Mouse (Mus musculus) stomach, embryonic 16.5 days (tissue): Measurements from ENCODE around the gene Gm28308. TPM values are rescaled to one million over a fixed set of nuclear protein-coding genes. Genes with fewer than 3 reads are reported as not detected.

Source experiments
- ATAC-seq: fragments of 200-750 bp; cut with Nextera tagmentation; 2 replicates; pipeline ENCODE4 v1.8.0; 2017; ENCODE audit warnings: moderate number of reproducible peaks, moderate TSS enrichment; ENCODE audit not compliant: insufficient read depth, low FRiP score
- H3K27ac ChIP-seq: fragments of 300-500 bp; sonication (generic); 2 replicates; pipeline ENCODE4 v1.5.1; 2014; ENCODE audit warnings: low read length
- H3K27me3 ChIP-seq: fragments of 300-500 bp; sonication (generic); 2 replicates; pipeline ENCODE4 v1.6.1; 2014; ENCODE audit warnings: low read length, control low read depth, mixed read lengths; ENCODE audit not compliant: control insufficient read depth, insufficient read depth
- H3K36me3 ChIP-seq: fragments of 300-500 bp; sonication (generic); 2 replicates; pipeline ENCODE4 v1.6.1; 2014; ENCODE audit warnings: low read length; ENCODE audit not compliant: control insufficient read depth, insufficient read depth
- H3K4me1 ChIP-seq: fragments of 300-500 bp; sonication (generic); 2 replicates; pipeline ENCODE4 v1.6.1; 2014; ENCODE audit warnings: low read length, control low read depth, mixed read lengths; ENCODE audit not compliant: control insufficient read depth, insufficient read depth
- H3K4me2 ChIP-seq: fragments of 300-500 bp; sonication (generic); 2 replicates; pipeline ENCODE4 v1.6.1; 2014; ENCODE audit warnings: low read depth, low read length, mixed read lengths
- H3K4me3 ChIP-seq: fragments of 300-500 bp; sonication (generic); replicated peaks from 2 replicates; pipeline ENCODE4 v1.5.1; 2014; ENCODE audit warnings: mild to moderate bottlenecking, low read length
- H3K9ac ChIP-seq: fragments of 300-500 bp; sonication (generic); 2 replicates; pipeline ENCODE4 v1.6.1; 2014; ENCODE audit warnings: low read length
- H3K9me3 ChIP-seq: fragments of 300-500 bp; sonication (generic); replicated peaks from 2 replicates; pipeline ENCODE4 v1.6.1; 2016; ENCODE audit warnings: low read length, control low read depth; ENCODE audit not compliant: control insufficient read depth
- WGBS: fragments of 180-500 bp; shearing (Covaris S2); extraction: QIAGEN DNeasy Blood & Tissue Kit; methylation state at CpG from one replicate; pipeline ENCODE4 v1.1.7; 2014; 5-methylcytosine and 5-hydroxymethylcytosine counted together
- polyA plus RNA-seq: library from polyadenylated mRNA; unstranded; fragments of >200 nt; fragmentation: Nextera tagmentation; extraction: Ambion mirVana; gene quantifications from 2 replicates; pipeline ENCODE4 v1.2.1, GENCODE M21; 2015

Gene Gm28308
- polyA plus RNA-seq, 1 experiment from 2014 or later, result not detected

DNA sequence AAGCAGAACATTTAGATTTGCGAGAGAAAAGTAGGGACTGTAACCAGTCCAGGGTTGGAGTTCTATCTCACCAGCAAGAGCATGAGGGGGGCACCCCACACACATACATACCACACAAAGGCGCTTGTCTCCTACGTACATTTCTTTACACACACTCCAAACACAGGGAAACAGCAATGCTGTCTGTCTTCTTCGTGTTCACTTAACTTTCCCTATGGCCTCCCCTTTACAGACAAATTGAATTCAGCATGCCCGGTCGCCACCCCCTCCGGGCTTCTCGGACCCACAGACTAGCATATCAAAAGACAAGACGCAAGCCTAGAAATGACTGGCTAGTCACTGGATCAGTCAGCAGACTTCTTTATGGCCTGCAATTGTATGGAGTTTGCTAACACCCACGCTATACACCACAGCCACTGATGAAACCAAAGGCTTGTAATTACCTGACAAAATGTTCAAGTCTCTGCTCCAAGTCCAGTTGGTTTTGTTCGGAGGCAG lies 32.9 kb downstream of the Gm28308 start:
- H3K9me3 ChIP-seq, result no peaks in the 10 kb centered on the region
- H3K9ac ChIP-seq, result peak overlapping the region; percentile 91
- peak overlapping the region; percentile 98 for H3K27ac ChIP-seq
- peak overlapping the region; percentile 71 for H3K4me2 ChIP-seq
- 24% methylated on average over 11 of the region's 11 CpGs for WGBS
- H3K27me3 ChIP-seq, result no peaks in the 10 kb centered on the region
- peak overlapping the region; percentile 60 for H3K4me3 ChIP-seq
- H3K36me3 ChIP-seq, result no peaks in the 10 kb centered on the region
- peaks cover 33% of the 10 kb centered on the region for H3K4me1 ChIP-seq
- no peak for ATAC-seq

DNA sequence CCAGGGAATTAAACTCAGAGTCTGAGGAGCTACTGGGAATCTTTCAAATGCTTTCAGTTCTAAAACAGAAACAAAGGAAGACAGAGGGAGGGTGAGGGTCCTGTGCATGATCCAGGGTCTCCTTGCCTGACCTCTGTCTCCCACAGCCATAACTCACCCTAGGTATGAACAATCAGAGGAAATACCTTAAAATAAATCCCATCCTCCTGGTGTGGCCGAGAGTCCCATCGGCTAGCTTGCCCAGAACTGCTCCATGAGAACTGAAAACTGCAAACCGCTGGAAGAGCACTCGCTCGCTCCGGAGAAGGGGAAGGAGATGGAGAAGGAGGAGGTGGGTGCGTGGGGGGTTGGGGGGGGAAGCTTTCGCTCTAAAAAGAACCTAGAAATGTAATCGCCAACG lies 33.4 kb downstream of the Gm28308 start:
- Histone ChIP-seq H3K36me3 (no peaks in the 10 kb centered on the region), H3K4me2 (peak overlapping the region; percentile 71), H3K9ac (peak overlapping the region; percentile 91), H3K27ac (peak overlapping the region; percentile 98), H3K4me3 (peak overlapping the region; percentile 60), H3K9me3 (no peaks in the 10 kb centered on the region), H3K4me1 (peaks cover 30% of the 10 kb centered on the region), H3K27me3 (no peaks in the 10 kb centered on the region)
- 13% methylated on average over 10 of the region's 10 CpGs for WGBS
- ATAC-seq, result no peak

DNA sequence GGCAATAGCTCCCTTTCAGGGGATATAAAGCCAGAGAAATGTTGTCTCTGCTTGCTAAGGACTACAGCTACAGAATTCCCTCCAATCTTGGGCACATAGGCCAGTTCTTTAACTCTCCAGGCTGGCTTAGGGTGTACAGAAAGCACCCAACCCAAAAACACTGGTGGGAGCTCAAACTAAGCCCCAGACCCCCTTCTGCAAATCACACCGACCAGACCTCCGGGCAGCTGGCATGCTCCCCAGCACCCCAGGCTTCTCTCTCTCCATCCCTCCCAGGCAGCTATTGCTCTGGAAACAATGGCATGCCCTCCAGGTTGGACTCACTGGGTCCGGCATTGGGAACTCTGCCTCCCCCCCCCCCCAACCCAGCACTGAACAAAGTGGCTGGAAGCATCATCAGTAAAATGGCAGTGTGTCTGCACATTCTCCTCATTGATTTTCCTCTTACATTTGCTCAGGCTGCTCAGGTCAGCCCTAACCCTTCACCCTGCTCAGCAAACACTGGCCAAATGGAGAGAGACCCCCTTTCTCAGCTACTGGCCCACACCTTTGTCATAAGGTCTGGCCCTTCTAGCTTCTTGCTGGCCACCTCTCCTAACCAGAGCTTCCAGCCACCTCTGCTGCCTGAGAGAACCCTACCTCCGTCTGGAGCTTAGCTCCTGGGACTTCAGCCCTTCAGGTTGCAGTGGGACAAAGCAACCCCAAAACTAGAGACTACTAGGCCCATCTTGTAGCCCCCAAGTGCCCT lies 34.0 kb downstream of the Gm28308 start:
- Histone ChIP-seq H3K36me3 (no peaks in the 10 kb centered on the region), H3K4me1 (peaks cover 24% of the 10 kb centered on the region), H3K27ac (peak overlapping the region; percentile 98), H3K4me2 (peak overlapping the region; percentile 71), H3K27me3 (no peaks in the 10 kb centered on the region), H3K4me3 (peak overlapping the region; percentile 60), H3K9me3 (no peaks in the 10 kb centered on the region), H3K9ac (peak overlapping the region; percentile 91)
- WGBS, result 17% methylated on average over 4 of the region's 4 CpGs
- ATAC-seq, result no peak

DNA sequence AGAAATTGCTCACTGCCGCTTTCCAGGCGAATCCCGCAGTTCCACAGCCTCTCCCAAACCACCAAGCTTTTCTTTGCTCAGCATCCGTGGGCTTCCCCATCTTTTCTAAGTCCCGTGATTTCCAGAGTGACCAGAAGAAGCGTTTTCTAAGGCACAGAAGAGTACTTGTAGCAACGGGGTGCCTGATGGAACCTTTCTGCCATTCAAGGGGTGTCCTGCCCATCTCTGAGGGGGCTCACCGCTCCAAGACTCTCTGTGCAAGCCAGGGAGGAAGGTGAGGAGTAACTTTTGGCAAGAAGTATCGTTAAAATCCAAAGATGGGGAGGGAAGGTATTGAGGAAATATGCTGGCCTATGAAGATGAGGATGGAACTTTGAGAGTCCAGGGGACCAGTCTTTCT lies 35.3 kb downstream of the Gm28308 start:
- WGBS, result 16% methylated on average over 9 of the region's 9 CpGs

DNA sequence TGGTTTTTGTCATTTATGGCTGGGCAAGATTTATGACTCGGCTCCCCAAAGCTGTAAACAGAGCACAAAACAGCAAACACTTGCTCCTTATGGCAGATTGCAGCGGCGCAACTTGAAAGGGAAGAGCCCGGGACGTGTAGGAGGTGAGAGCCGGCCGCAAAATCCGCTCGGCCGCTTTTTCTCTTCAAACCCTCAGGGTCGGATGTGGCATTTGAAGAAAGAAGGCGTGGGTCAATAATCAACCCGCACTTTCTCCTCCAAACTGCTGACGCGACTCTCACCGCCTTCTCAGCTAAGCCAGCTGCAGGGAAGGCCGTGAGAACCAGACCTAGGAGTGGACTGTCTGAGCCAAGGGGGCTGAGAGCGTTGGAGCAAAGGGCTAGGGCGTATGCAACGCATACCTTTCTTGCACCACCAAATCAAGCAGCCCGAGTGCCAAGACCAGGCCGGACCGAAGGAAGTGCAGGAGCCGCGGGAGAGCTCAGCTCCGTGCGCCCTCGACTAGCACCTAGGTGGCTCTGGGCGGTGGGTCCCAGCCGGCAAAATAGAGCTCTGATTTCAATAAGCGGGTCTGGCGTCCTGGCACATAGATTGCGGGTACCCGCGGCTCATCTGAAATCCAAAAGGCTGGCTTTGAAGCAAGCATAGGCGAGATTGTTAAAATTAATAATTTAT lies 35.9 kb downstream of the Gm28308 start, which contains the start of gene 5730596B20Rik:
Gene 5730596B20Rik, plus strand, starts transcription at position 438 of the 675 bp plus-strand sequence.
- H3K4me3 ChIP-seq, result peak within 1 kb of the TSS; percentile 60
- H3K4me1 ChIP-seq, result peaks cover 20% of the 10 kb centered on the region
- 2% methylated on average over 36 of the region's 36 CpGs for WGBS
- peak within 1 kb of the TSS; percentile 91 for H3K9ac ChIP-seq
- ATAC-seq, result no peak
- H3K36me3 ChIP-seq, result no peaks in the 10 kb centered on the region
- H3K27me3 ChIP-seq, result no peaks in the 10 kb centered on the region
- peak within 1 kb of the TSS; percentile 98 for H3K27ac ChIP-seq
- H3K4me2 ChIP-seq, result peak within 1 kb of the TSS; percentile 71
- H3K9me3 ChIP-seq, result no peaks in the 10 kb centered on the region

More for the DNA sequence above, 35.3 kb downstream of the Gm28308 start:
- peak overlapping the region; percentile 60 for H3K4me3 ChIP-seq
- H3K36me3 ChIP-seq, result no peaks in the 10 kb centered on the region
- no peak for ATAC-seq
- H3K9ac ChIP-seq, result peak overlapping the region; percentile 91
- H3K27ac ChIP-seq, result peak overlapping the region; percentile 98
- H3K9me3 ChIP-seq, result no peaks in the 10 kb centered on the region
- no peaks in the 10 kb centered on the region for H3K27me3 ChIP-seq
- H3K4me2 ChIP-seq, result peak overlapping the region; percentile 71
- H3K4me1 ChIP-seq, result peaks cover 17% of the 10 kb centered on the region

DNA sequence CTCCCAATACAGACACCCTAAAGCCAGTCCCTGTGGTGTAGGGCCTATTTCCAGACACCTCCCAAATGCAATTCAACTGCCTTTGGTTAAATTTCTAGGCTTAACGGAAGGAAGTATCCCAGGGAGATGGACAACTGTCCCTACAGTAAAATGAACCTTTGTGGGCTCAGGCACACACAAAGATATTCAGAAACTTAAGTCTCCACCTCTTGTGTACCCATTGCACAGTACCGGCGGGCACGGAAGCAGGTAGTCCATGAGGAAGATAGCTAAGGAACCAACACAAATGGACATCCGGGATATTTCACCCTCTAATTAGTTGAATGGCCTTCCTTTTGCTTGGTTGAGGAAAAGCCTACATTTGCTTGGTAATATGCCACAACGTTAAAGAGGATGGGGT lies 36.7 kb downstream of the Gm28308 start:
- H3K36me3 ChIP-seq, result no peaks in the 10 kb centered on the region
- H3K9me3 ChIP-seq, result no peaks in the 10 kb centered on the region
- H3K27me3 ChIP-seq, result no peaks in the 10 kb centered on the region
- peak overlapping the region; percentile 71 for H3K4me2 ChIP-seq
- peak overlapping the region; percentile 91 for H3K9ac ChIP-seq
- no peak for ATAC-seq
- H3K4me1 ChIP-seq, result peaks cover 21% of the 10 kb centered on the region
- WGBS, result 4% methylated on average over 6 of the region's 6 CpGs
- peak overlapping the region; percentile 60 for H3K4me3 ChIP-seq
- H3K27ac ChIP-seq, result peak overlapping the region; percentile 98

DNA sequence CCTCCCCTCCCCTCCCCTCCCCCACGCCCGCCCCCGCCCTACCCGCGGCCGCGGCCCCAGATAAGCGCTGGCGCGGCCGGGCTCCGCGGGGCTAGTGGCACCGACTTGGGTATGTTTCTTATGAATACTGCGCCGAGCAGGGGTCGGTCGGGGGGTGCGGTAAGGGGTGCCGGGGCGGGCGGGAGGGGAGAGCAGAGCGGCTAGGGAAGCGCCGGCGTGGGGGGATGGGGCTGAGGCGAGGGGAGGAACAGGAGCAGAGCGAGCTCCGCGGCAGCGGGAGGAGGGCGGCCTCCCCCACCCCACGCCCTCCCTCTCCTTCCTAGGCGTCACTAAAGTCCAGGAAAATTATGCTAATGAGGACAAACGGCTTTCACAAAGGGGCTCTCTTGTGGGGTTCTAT lies 37.3 kb downstream of the Gm28308 start:
- Histone ChIP-seq H3K9me3 (no peaks in the 10 kb centered on the region), H3K27ac (peak overlapping the region; percentile 98), H3K4me3 (peak overlapping the region; percentile 60), H3K36me3 (no peaks in the 10 kb centered on the region), H3K9ac (peak overlapping the region; percentile 91), H3K4me2 (peak overlapping the region; percentile 71), H3K4me1 (peaks cover 21% of the 10 kb centered on the region), H3K27me3 (no peaks in the 10 kb centered on the region)
- ATAC-seq, result peak; percentile 54
- WGBS, result under 1% methylated on average over 17 of the region's 35 CpGs

DNA sequence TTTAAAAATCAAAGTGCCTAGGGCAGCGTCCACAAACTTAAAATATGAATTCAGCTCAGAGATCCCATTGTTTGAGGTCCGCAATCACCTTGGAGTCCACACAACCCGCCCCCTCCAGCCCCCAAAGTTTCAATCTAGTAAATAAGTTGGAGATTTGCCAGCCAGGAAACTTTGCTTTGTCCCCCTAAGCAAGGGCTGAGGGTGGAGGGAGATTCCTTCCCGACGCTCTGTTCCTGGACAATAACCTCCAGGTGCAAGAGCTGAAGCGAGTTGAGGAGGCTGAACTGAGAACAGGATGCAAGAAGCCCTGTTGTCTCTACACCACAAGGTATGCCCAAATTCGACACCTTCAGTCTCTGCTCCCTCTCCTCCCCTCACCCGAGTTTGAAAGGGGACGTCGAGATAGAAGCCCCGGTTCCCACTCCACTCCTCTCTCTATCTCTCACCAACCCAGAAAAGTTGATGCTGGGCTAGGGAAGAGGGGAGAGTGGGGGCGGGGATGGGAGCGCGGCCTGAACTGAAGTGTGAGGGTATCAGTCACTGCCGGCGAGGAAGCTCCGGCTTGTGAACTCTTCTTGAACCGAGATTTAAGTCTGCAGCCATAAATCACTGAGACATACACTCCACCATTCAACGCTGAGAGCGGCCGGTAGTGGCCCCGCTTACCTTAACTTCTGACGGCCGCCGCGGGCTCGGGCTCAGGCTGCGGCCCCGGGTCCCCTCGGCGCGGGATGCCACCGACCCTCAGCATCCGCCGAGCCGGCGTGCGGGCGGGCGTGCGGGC lies 38.0 kb downstream of the Gm28308 start:
- WGBS, result 3% methylated on average over 41 of the region's 41 CpGs
- Histone ChIP-seq H3K27ac (peak overlapping the region; percentile 98), H3K9ac (peak overlapping the region; percentile 91), H3K4me3 (peak overlapping the region; percentile 60), H3K27me3 (no peaks in the 10 kb centered on the region), H3K36me3 (no peaks in the 10 kb centered on the region), H3K4me2 (peak overlapping the region; percentile 71), H3K4me1 (peaks cover 26% of the 10 kb centered on the region), H3K9me3 (no peaks in the 10 kb centered on the region)
- ATAC-seq, result peak; percentile 29; the same call in 1 of the 2 replicates
